Mouse (Mus musculus): ENCODE results near the gene Fbf1.
"Not testable (repeated sequence)": the region's sequence is repeated elsewhere in the genome, so short reads cannot be mapped to it uniquely, and the experiment has no call there.

The Fbf1 gene

GRCm38 (mm10) chr11:116108464-116109137, 59.4 kb downstream of the Fbf1 start:
- no peak for DNase-seq (ENCODE audit: low spot score in 2 of 2)

- no peak for DNase-seq (ENCODE audit: low spot score in 2 of 2)
Observed at GRCm38 (mm10) chr11:116107777-116108285, 60.1 kb downstream of the Fbf1 start.

- DNase-seq (ENCODE audit: low spot score in 2 of 2), result no peak
Observed at GRCm38 (mm10) chr11:116106963-116107776, 60.8 kb downstream of the Fbf1 start.

GRCm38 (mm10) chr11:116106154-116106962, 61.6 kb downstream of the Fbf1 start:
- no peak for DNase-seq (ENCODE audit: low spot score in 2 of 2)

GRCm38 (mm10) chr11:116105065-116105464, 62.9 kb downstream of the Fbf1 start:
- DNase-seq (ENCODE audit: low spot score in 2 of 2), result no peak

- no peak for DNase-seq (ENCODE audit: low spot score in 2 of 2)
Observed at GRCm38 (mm10) chr11:116104006-116104646, 63.8 kb downstream of the Fbf1 start.

- no peak for DNase-seq (ENCODE audit: low spot score in 2 of 2)
Observed at GRCm38 (mm10) chr11:116103572-116103971, 64.4 kb downstream of the Fbf1 start.

- DNase-seq (ENCODE audit: low spot score in 2 of 2), result no peak
Observed at GRCm38 (mm10) chr11:116102472-116102871, 65.5 kb downstream of the Fbf1 start.

- no peak for DNase-seq (ENCODE audit: low spot score in 2 of 2)
Observed at GRCm38 (mm10) chr11:116101931-116102381, 66.0 kb downstream of the Fbf1 start.

- no peak for DNase-seq (ENCODE audit: low spot score in 2 of 2)
Observed at GRCm38 (mm10) chr11:116100839-116101238, 67.1 kb downstream of the Fbf1 start.

- DNase-seq (ENCODE audit: low spot score in 2 of 2), result no peak
Observed at GRCm38 (mm10) chr11:116100385-116100784, 67.6 kb downstream of the Fbf1 start.

GRCm38 (mm10) chr11:116099462-116099861, 68.5 kb downstream of the Fbf1 start:
- no peak for DNase-seq (ENCODE audit: low spot score in 2 of 2)

GRCm38 (mm10) chr11:116098711-116099460, 69.1 kb downstream of the Fbf1 start:
- no peak for DNase-seq (ENCODE audit: low spot score in 2 of 2)

GRCm38 (mm10) chr11:116096213-116097108, 71.5 kb downstream of the Fbf1 start:
- peak in 1 of 2 experiments; percentile 84 for DNase-seq (ENCODE audit: low spot score in 2 of 2)

GRCm38 (mm10) chr11:116095573-116095972, 72.4 kb downstream of the Fbf1 start:
- no peak for DNase-seq (ENCODE audit: low spot score in 2 of 2)

- peak in 1 of 2 experiments; percentile 60 for DNase-seq (ENCODE audit: low spot score in 2 of 2)
Observed at GRCm38 (mm10) chr11:116093771-116094565, 74.0 kb downstream of the Fbf1 start.

- DNase-seq (ENCODE audit: low spot score in 2 of 2), result not testable (repeated sequence)
Observed at GRCm38 (mm10) chr11:116092959-116093358, 75.0 kb downstream of the Fbf1 start.

Data from spleen, postnatal 4 days (tissue).